Mouse (Mus musculus): ENCODE measurements around the gene Psg21. TPM values are rescaled to one million over a fixed set of nuclear protein-coding genes. Genes with fewer than 3 reads are reported as not detected.
"Not testable (repeated sequence)": the region's sequence is repeated elsewhere in the genome, so short reads cannot be mapped to it uniquely, and the experiment has no call there.

Psg21 gene
- polyA plus RNA-seq (2014; fragmentation: Nextera tagmentation; extraction: Ambion mirVana) = not detected in 2 replicates

DNA sequence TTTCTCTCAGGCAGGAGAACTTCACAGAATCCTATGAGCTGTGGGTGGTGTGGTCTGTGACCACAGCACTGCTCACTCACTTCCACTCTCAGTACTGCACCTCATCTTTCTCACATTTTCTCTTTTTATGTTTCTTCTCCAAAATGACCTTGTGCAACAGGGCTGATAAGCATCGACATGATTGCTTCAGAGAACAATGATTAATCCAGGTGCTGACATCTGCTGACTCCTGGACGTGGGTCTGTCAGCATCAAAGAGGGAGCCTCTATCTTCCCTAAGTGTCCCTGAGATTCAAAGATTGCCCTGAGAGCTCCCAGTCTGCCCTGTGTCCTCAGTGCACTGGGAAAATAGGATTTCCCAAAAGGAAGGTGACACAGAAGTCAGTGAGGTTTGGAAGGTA, at the start of gene Psg21:
Psg21 (minus strand) TSS at position 101 of the 400 bp plus-strand sequence.
- not testable (repeated sequence) for H3K4me3 ChIP-seq (ENCODE audit: low read depth, low read length); ATAC-seq (replicated peaks; ENCODE audit: low FRiP score, low TSS enrichment, low read depth); H3K36me3 ChIP-seq (ENCODE audit: control insufficient read depth, insufficient read depth, low read length); H3K9me3 ChIP-seq (ENCODE audit: control insufficient read depth, low read length); H3K4me1 ChIP-seq (replicated peaks; ENCODE audit: control insufficient read depth, insufficient read depth, low read length); H3K4me2 ChIP-seq (ENCODE audit: low read length); H3K27me3 ChIP-seq (replicated peaks; ENCODE audit: control insufficient read depth, insufficient read depth, low read length); H3K9ac ChIP-seq (ENCODE audit: low read length); H3K27ac ChIP-seq (ENCODE audit: low read depth); DNase-seq (ENCODE audit: low spot score)
- WGBS = 42% methylated on average over 1 of the region's 2 CpGs

DNA sequence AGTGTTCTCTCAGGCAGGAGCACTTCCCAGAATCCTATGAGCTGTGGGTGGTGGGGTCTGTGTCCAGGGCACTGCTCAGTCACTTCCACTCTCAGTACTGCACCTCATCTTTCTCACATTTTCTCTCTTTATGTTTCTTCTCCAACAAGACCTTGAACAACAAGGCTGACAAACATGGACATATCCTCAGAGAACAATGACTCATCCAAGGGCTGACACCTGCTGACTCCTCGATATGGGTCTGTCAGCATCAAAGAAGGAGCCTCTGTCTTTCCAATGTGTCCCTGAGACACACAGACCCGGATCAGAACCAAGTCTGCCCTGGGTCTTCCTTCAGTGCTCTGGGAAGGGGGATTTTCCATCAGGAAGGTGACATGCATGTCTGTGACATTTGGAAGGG, 29.6 kb upstream of the Psg21 start, which contains the start of gene Psg20:
Psg20 (minus strand) TSS at position 101 of the 400 bp plus-strand sequence.
- Histone ChIP-seq H3K4me2 (ENCODE audit: low read length) (no peak within 1 kb of the TSS), H3K27ac (ENCODE audit: low read depth) (no peak within 1 kb of the TSS), H3K27me3 (replicated peaks; ENCODE audit: control insufficient read depth, insufficient read depth, low read length) (no peaks in the 10 kb centered on the region), H3K9me3 (ENCODE audit: control insufficient read depth, low read length) (no peaks in the 10 kb centered on the region), H3K9ac (ENCODE audit: low read length) (no peak within 1 kb of the TSS), H3K4me3 (ENCODE audit: low read depth, low read length) (no peak within 1 kb of the TSS), H3K36me3 (ENCODE audit: control insufficient read depth, insufficient read depth, low read length) (no peaks in the 10 kb centered on the region), H3K4me1 (replicated peaks; ENCODE audit: control insufficient read depth, insufficient read depth, low read length) (no peaks in the 10 kb centered on the region)
- 69% methylated on average over 2 of the region's 2 CpGs for WGBS
- DNase-seq (ENCODE audit: low spot score) (no peak), ATAC-seq (replicated peaks; ENCODE audit: low FRiP score, low TSS enrichment, low read depth) (no peak)

DNA sequence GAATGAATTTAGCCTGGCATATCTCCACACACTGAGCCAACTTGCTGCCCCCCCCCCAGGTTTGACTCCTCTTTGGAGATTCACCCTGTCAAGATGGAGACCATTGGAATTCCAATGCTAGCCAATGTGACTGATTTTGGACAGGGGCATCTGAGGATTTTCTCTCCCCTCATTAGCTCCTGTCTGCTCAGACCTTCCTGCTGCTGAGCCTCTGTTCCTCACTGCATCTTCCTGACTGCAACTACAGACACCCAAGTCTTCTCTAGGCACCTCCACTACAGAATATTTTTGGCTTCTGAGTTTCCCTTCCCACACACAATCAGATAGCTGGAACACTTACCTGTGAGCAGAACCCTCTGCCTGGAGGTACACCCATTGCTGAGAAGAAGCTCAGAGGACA, 29.1 kb upstream of the Psg21 start:
- Histone ChIP-seq H3K27ac (ENCODE audit: low read depth) (no peak overlapping the region), H3K4me1 (replicated peaks; ENCODE audit: control insufficient read depth, insufficient read depth, low read length) (no peaks in the 10 kb centered on the region)

DNA sequence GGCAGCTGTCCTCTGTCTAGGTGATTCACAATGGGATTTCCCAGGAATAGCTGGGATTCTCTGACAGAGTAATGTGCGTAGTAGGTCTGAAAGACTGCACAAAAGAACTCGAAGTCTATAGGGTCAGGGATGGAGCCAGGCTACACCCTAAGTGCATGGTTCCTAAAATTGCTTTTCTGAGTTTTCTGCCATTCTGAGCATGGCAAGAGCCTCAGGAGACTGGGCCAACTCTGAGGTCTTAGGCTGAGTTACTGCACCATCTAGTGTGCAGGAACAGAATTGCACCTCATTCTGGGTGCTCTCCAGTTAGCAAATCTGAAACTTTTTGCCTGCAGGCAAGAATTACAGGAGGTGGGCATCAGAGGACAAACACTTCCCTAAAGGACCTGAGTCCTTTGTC, 23.2 kb upstream of the Psg21 start:
- H3K9me3 ChIP-seq (ENCODE audit: control insufficient read depth, low read length) = no peaks in the 10 kb centered on the region
- 37% methylated on average over 2 of the region's 2 CpGs for WGBS
- H3K36me3 ChIP-seq (ENCODE audit: control insufficient read depth, insufficient read depth, low read length) = no peaks in the 10 kb centered on the region
- no peak overlapping the region for H3K9ac ChIP-seq (ENCODE audit: low read length)
- H3K4me3 ChIP-seq (ENCODE audit: low read depth, low read length) = no peak overlapping the region
- no peak overlapping the region for H3K27ac ChIP-seq (ENCODE audit: low read depth)
- H3K27me3 ChIP-seq (replicated peaks; ENCODE audit: control insufficient read depth, insufficient read depth, low read length) = no peaks in the 10 kb centered on the region
- ATAC-seq (replicated peaks; ENCODE audit: low FRiP score, low TSS enrichment, low read depth) (no peak), DNase-seq (ENCODE audit: low spot score) (peak; percentile 61)
- no peaks in the 10 kb centered on the region for H3K4me1 ChIP-seq (replicated peaks; ENCODE audit: control insufficient read depth, insufficient read depth, low read length)
- H3K4me2 ChIP-seq (ENCODE audit: low read length) = no peak overlapping the region

More for the DNA sequence above, 29.1 kb upstream of the Psg21 start:
- Histone ChIP-seq H3K36me3 (ENCODE audit: control insufficient read depth, insufficient read depth, low read length) (no peaks in the 10 kb centered on the region), H3K27me3 (replicated peaks; ENCODE audit: control insufficient read depth, insufficient read depth, low read length) (no peaks in the 10 kb centered on the region), H3K4me2 (ENCODE audit: low read length) (no peak overlapping the region), H3K4me3 (ENCODE audit: low read depth, low read length) (no peak overlapping the region), H3K9me3 (ENCODE audit: control insufficient read depth, low read length) (no peaks in the 10 kb centered on the region), H3K9ac (ENCODE audit: low read length) (no peak overlapping the region)
- no peak for DNase-seq (ENCODE audit: low spot score)
- no peak for ATAC-seq (replicated peaks; ENCODE audit: low FRiP score, low TSS enrichment, low read depth)

DNA sequence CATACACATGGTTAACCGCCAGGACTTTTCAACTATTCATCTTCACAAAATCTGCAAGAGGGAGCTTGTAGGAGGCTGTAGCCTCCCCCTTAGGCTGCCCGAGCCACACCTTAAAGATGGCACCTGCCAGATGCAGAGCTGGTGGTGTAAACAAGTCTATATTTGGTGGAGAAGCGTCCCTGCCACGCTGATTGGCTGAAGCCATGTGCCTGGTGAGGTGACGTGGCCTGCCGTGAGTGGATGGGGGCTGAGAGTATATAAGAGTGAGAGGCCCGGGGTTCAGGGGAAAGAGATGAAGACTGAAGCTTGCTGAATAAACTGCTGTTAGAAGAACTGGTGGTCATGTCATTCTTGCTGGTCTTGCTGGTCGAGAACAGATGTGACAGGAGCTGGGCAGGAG, 29.6 kb downstream of the Psg21 start:
- not testable (repeated sequence) for H3K9ac ChIP-seq (ENCODE audit: low read length); DNase-seq (ENCODE audit: low spot score); H3K4me3 ChIP-seq (ENCODE audit: low read depth, low read length); H3K4me2 ChIP-seq (ENCODE audit: low read length); H3K4me1 ChIP-seq (replicated peaks; ENCODE audit: control insufficient read depth, insufficient read depth, low read length); H3K27ac ChIP-seq (ENCODE audit: low read depth); H3K27me3 ChIP-seq (replicated peaks; ENCODE audit: control insufficient read depth, insufficient read depth, low read length); H3K36me3 ChIP-seq (ENCODE audit: control insufficient read depth, insufficient read depth, low read length); H3K9me3 ChIP-seq (ENCODE audit: control insufficient read depth, low read length); ATAC-seq (replicated peaks; ENCODE audit: low FRiP score, low TSS enrichment, low read depth)
- WGBS = 78% methylated on average over 8 of the region's 8 CpGs

DNA sequence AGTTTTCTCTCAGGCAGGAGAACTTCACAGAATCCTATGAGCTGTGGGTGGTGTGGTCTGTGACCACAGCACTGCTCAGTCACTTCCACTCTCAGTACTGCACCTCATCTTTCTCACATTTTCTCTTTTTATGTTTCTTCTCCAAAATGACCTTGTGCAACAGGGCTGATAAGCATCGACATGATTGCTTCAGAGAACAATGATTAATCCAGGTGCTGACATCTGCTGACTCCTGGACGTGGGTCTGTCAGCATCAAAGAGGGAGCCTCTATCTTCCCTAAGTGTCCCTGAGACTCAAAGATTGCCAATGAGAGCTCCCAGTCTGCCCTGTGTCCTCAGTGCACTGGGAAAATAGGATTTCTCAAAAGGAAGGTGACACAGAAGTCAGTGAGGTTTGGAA, 40.1 kb downstream of the Psg21 start, which contains the start of gene Psg23:
Psg23 (minus strand) TSS at position 101 of the 400 bp plus-strand sequence.
- not testable (repeated sequence) for H3K9ac ChIP-seq (ENCODE audit: low read length); ATAC-seq (replicated peaks; ENCODE audit: low FRiP score, low TSS enrichment, low read depth); H3K4me1 ChIP-seq (replicated peaks; ENCODE audit: control insufficient read depth, insufficient read depth, low read length); H3K27ac ChIP-seq (ENCODE audit: low read depth); H3K4me2 ChIP-seq (ENCODE audit: low read length); H3K27me3 ChIP-seq (replicated peaks; ENCODE audit: control insufficient read depth, insufficient read depth, low read length); H3K36me3 ChIP-seq (ENCODE audit: control insufficient read depth, insufficient read depth, low read length); H3K9me3 ChIP-seq (ENCODE audit: control insufficient read depth, low read length); H3K4me3 ChIP-seq (ENCODE audit: low read depth, low read length); DNase-seq (ENCODE audit: low spot score)
- 80% methylated on average over 1 of the region's 2 CpGs for WGBS

Other genes starting within 250 kb of the Psg21 start
- not detected in 2 replicates for gene Psg28, start 224.7 kb downstream of the Psg21 start, polyA plus RNA-seq (2014; fragmentation: Nextera tagmentation; extraction: Ambion mirVana)
- not detected in 2 replicates for gene Psg26, start 172.5 kb downstream of the Psg21 start, polyA plus RNA-seq (2014; fragmentation: Nextera tagmentation; extraction: Ambion mirVana)
- gene Psg25, start 124.5 kb downstream of the Psg21 start, polyA plus RNA-seq (2014; fragmentation: Nextera tagmentation; extraction: Ambion mirVana) = 0.05 TPM in 1 of 2 replicates, not detected in the other
- not detected in 2 replicates for gene Psg27, start 89.4 kb downstream of the Psg21 start, polyA plus RNA-seq (2014; fragmentation: Nextera tagmentation; extraction: Ambion mirVana)
- not detected in 2 replicates for gene Psg23, start 40.2 kb downstream of the Psg21 start, polyA plus RNA-seq (2014; fragmentation: Nextera tagmentation; extraction: Ambion mirVana)
- gene Psg20, start 29.5 kb upstream of the Psg21 start, polyA plus RNA-seq (2014; fragmentation: Nextera tagmentation; extraction: Ambion mirVana) = not detected in 2 replicates
- not detected in 2 replicates for gene Psg22, start 61.4 kb upstream of the Psg21 start, polyA plus RNA-seq (2014; fragmentation: Nextera tagmentation; extraction: Ambion mirVana)
- not detected in 2 replicates for gene Psg19, start 141.8 kb upstream of the Psg21 start, polyA plus RNA-seq (2014; fragmentation: Nextera tagmentation; extraction: Ambion mirVana)
- gene Psg17, start 164.9 kb upstream of the Psg21 start, polyA plus RNA-seq (2014; fragmentation: Nextera tagmentation; extraction: Ambion mirVana) = 0.27 TPM in 1 of 2 replicates, not detected in the other
- gene Mill2, start 183.2 kb upstream of the Psg21 start, polyA plus RNA-seq (2014; fragmentation: Nextera tagmentation; extraction: Ambion mirVana) = 0.62 and 1.1 TPM in 2 replicates
- gene Pglyrp1, start 214.6 kb upstream of the Psg21 start, polyA plus RNA-seq (2014; fragmentation: Nextera tagmentation; extraction: Ambion mirVana) = 17.7 and 26.7 TPM in 2 replicates

Data from intestine, embryonic 14.5 days (tissue).